Mouse (Mus musculus) hindbrain, postnatal 0 days (tissue): ENCODE data around the gene Rgl2. TPM values are rescaled to one million over a fixed set of nuclear protein-coding genes. Genes with fewer than 3 reads are reported as not detected.

Experiments used
- ATAC-seq: fragments of 200-750 bp; cut with Nextera tagmentation; 2 replicates; pipeline ENCODE4 v1.8.0; 2017; ENCODE audit warnings: mild to moderate bottlenecking, moderate TSS enrichment, moderate library complexity
- DNase-seq: peaks from one replicate; pipeline ENCODE4 v3.0.0-alpha.2; 2015; ENCODE audit warnings: low spot score
- H3K27ac ChIP-seq: fragments of 300-500 bp; sonication (generic); 2 replicates; pipeline ENCODE4 v1.5.1; 2014; ENCODE audit warnings: mild to moderate bottlenecking
- H3K27me3 ChIP-seq: fragments of 300-500 bp; sonication (generic); 2 replicates; pipeline ENCODE4 v1.6.1; 2014; ENCODE audit warnings: low read length, mixed read lengths; ENCODE audit not compliant: insufficient read depth
- H3K36me3 ChIP-seq: fragments of 300-500 bp; sonication (generic); 2 replicates; pipeline ENCODE4 v1.6.1; 2014; ENCODE audit warnings: low read length, mixed read lengths; ENCODE audit not compliant: insufficient read depth
- H3K4me1 ChIP-seq: fragments of 300-500 bp; sonication (generic); 2 replicates; pipeline ENCODE4 v1.6.1; 2014; ENCODE audit warnings: antibody characterized with exemption, low read length, mixed read lengths; ENCODE audit not compliant: insufficient read depth
- H3K4me2 ChIP-seq: fragments of 300-500 bp; sonication (generic); 2 replicates; pipeline ENCODE4 v1.6.1; 2014; ENCODE audit warnings: low read depth, mild to moderate bottlenecking, low read length, moderate library complexity, mixed read lengths
- H3K4me3 ChIP-seq: fragments of 300-500 bp; sonication (generic); 2 replicates; pipeline ENCODE4 v1.5.1; 2014; ENCODE audit warnings: low read length
- H3K9ac ChIP-seq: fragments of 300-500 bp; sonication (generic); replicated peaks from 2 replicates; pipeline ENCODE4 v1.6.1; 2014; ENCODE audit warnings: mild to moderate bottlenecking, low read length, moderate library complexity, mixed read lengths
- H3K9me3 ChIP-seq: fragments of 300-500 bp; sonication (generic); 2 replicates; pipeline ENCODE4 v1.6.1; 2016; ENCODE audit warnings: low read length, mixed read lengths
- CTCF ChIP-seq: IDR thresholded peaks from 2 replicates; pipeline ENCODE4 v1.5.1; 2016; ENCODE audit warnings: antibody characterized with exemption, control low read depth, low read depth
- WGBS: fragments of 180-500 bp; shearing (Covaris S2); extraction: QIAGEN DNeasy Blood & Tissue Kit; methylation state at CpG from one replicate; pipeline ENCODE4 v1.1.7; 2014; 5-methylcytosine and 5-hydroxymethylcytosine counted together
- polyA plus RNA-seq: library from polyadenylated mRNA; unstranded; fragments of >200 nt; fragmentation: Nextera tagmentation; extraction: Ambion mirVana; gene quantifications from 2 replicates; pipeline ENCODE4 v1.2.1, GENCODE M21; 2015
- total RNA-seq: library from RNA; depleted of rRNA; stranded (reverse); fragments of >200 nt; gene quantifications from 2 replicates; pipeline ENCODE4 v1.2.3, GENCODE M21; 2014

The Rgl2 gene
- total and polyA plus RNA-seq, 2 experiments from 2014 or later: 36.1 to 116 TPM

DNA sequence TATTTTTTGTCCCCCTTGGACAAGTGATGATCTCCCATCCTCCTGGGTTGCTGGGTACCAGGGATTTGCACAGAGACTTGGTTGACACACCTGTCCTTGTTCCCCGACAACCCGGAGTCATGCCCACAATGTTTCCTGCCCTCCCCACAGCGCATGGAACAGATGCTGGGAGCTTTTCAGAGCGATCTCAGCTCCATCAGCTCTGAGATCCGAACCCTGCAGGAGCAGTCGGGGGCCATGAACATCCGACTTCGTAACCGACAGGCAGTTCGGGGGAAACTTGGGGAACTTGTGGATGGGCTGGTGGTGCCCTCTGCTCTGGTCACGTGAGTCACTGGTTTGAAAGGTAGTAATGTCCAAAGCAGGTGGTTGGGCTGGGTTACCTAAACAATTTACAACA lies 29.1 kb downstream of the Rgl2 start:
- 94% methylated on average over 11 of the region's 11 CpGs for WGBS
- H3K4me1 ChIP-seq: peaks cover 11% of the 10 kb centered on the region
- no peak overlapping the region for H3K4me3 ChIP-seq
- ATAC-seq: no peak
- no peaks in the 10 kb centered on the region for H3K9me3 ChIP-seq
- no peak for TF ChIP-seq CTCF
- H3K27ac ChIP-seq: no peak overlapping the region
- no peaks in the 10 kb centered on the region for H3K27me3 ChIP-seq
- DNase-seq: no peak
- no peak overlapping the region for H3K9ac ChIP-seq
- H3K36me3 ChIP-seq: peaks cover 42% of the 10 kb centered on the region
- H3K4me2 ChIP-seq: no peak overlapping the region

GRCm38 (mm10) chr17:33959135-33959534 lies 29.8 kb downstream of the Rgl2 start:
- Histone ChIP-seq H3K9ac (no peak overlapping the region), H3K36me3 (peaks cover 43% of the 10 kb centered on the region), H3K4me3 (no peak overlapping the region), H3K4me1 (peaks cover 9% of the 10 kb centered on the region), H3K27me3 (no peaks in the 10 kb centered on the region), H3K27ac (no peak overlapping the region), H3K9me3 (no peaks in the 10 kb centered on the region), H3K4me2 (no peak overlapping the region)
- WGBS: 96% methylated on average over 13 of the region's 13 CpGs
- no peak for ATAC-seq
- TF ChIP-seq CTCF: no peak
- DNase-seq: no peak

DNA sequence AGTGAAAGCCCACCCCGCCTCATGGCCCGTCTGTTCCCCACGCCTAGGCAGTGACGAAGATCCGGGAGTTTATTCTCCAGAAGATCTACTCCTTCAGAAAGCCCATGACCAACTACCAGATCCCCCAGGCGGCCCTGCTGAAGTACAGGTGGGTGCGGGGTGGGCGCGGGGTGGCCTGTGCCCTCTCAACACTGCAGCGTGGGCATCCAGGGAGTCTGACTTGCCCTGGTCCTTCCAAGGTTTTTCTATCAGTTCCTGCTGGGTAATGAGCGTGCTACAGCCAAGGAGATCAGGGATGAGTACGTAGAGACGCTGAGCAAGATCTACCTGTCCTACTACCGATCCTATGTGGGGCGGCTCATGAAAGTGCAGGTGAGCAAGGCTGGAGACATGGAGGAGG lies 30.6 kb downstream of the Rgl2 start:
- Histone ChIP-seq H3K4me2 (no peak overlapping the region), H3K27ac (no peak overlapping the region), H3K4me3 (no peak overlapping the region), H3K4me1 (peaks cover 5% of the 10 kb centered on the region), H3K27me3 (no peaks in the 10 kb centered on the region), H3K36me3 (peaks cover 44% of the 10 kb centered on the region), H3K9ac (no peak overlapping the region), H3K9me3 (no peaks in the 10 kb centered on the region)
- DNase-seq (no peak), ATAC-seq (no peak)
- 93% methylated on average over 15 of the region's 15 CpGs for WGBS
- TF ChIP-seq CTCF: no peak

- H3K4me3 ChIP-seq: no peak overlapping the region
- H3K27ac ChIP-seq: no peak overlapping the region
- H3K9me3 ChIP-seq: no peaks in the 10 kb centered on the region
- no peak for TF ChIP-seq CTCF
- ATAC-seq (no peak), DNase-seq (no peak)
- peaks cover 61% of the 10 kb centered on the region for H3K36me3 ChIP-seq
- no peaks in the 10 kb centered on the region for H3K4me1 ChIP-seq
- 94% methylated on average over 7 of the region's 7 CpGs for WGBS
- H3K27me3 ChIP-seq: no peaks in the 10 kb centered on the region
- H3K4me2 ChIP-seq: no peak overlapping the region
- H3K9ac ChIP-seq: no peak overlapping the region
Observed at GRCm38 (mm10) chr17:33962876-33963275, 33.5 kb downstream of the Rgl2 start.

DNA sequence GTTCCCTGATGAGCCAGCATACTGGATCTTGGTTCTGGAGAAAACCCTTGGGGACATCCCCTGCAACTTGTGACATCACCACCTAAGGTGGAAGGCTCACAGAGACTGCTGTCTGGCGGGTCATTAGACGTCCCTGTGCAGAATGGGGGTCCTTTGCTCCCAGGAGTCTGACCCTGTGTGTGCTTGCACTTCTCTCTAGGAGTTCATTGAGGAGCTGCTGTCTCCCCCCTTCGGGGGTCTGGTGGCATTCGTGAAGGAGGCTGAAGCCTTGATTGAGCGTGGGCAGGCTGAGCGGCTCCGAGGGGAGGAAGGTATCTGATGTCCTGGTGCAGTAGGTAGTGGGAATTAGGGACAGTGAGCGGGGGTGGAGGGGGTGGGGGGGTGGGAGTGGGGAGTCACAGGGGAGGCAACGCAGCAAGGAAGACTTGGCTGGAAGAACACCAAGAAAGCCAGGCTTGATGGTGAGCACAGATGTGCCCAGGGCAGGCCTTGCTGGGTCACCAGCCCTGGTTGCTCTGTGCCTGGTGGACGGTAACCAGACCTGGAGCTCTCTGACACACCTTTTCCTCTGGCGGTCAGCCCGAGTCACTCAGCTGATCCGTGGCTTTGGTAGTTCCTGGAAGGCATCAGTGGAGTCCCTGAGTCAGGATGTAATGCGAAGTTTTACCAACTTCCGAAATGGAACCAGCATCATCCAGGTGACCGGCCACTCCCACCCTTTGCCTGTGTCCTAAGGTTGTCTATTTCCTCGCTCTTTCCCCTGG lies 35.9 kb downstream of the Rgl2 start:
- Histone ChIP-seq H3K4me2 (no peak overlapping the region), H3K4me1 (no peaks in the 10 kb centered on the region), H3K27me3 (no peaks in the 10 kb centered on the region), H3K9ac (no peak overlapping the region), H3K4me3 (no peak overlapping the region), H3K27ac (no peak overlapping the region), H3K36me3 (peaks cover 40% of the 10 kb centered on the region), H3K9me3 (no peaks in the 10 kb centered on the region)
- 92% methylated on average over 17 of the region's 17 CpGs for WGBS
- DNase-seq (no peak), ATAC-seq (no peak)
- no peak for TF ChIP-seq CTCF

- WGBS: 91% methylated on average over 16 of the region's 16 CpGs
- no peak overlapping the region for H3K4me2 ChIP-seq
- no peak overlapping the region for H3K4me3 ChIP-seq
- no peak overlapping the region for H3K27ac ChIP-seq
- DNase-seq (no peak), ATAC-seq (no peak)
- no peak for TF ChIP-seq CTCF
- H3K9ac ChIP-seq: no peak overlapping the region
- H3K27me3 ChIP-seq: no peaks in the 10 kb centered on the region
- peaks cover 39% of the 10 kb centered on the region for H3K36me3 ChIP-seq
- no peaks in the 10 kb centered on the region for H3K4me1 ChIP-seq
- H3K9me3 ChIP-seq: no peaks in the 10 kb centered on the region
Observed at GRCm38 (mm10) chr17:33965846-33966550, 36.7 kb downstream of the Rgl2 start.

DNA sequence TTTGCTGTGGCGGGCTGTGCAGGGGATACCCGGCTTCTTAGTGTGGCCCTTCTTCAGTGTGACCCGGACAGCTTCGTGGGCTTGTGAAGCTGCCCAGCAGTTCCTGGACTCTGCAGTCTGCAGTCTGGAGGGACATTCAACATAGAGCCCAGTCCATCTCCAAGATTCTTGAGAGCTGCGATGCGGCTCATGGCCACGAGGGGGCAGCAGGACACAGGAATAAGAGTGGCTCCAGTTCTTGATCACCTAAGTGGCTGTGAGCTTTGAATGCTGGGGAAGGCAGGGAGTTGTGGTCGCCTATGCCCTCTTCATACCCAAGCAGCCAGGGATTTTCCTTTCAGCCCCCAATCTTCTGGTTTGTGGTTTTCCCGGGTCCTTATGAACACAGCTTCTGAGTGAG lies 39.1 kb downstream of the Rgl2 start:
- peak; percentile 95 for TF ChIP-seq CTCF
- H3K4me1 ChIP-seq: no peaks in the 10 kb centered on the region
- no peak overlapping the region for H3K27ac ChIP-seq
- 4% methylated on average over 9 of the region's 9 CpGs for WGBS
- H3K27me3 ChIP-seq: no peaks in the 10 kb centered on the region
- peaks cover 20% of the 10 kb centered on the region; the same call in 1 of the 2 replicates for H3K36me3 ChIP-seq
- H3K9ac ChIP-seq: no peak overlapping the region
- no peak overlapping the region for H3K4me2 ChIP-seq
- H3K9me3 ChIP-seq: no peaks in the 10 kb centered on the region
- no peak overlapping the region for H3K4me3 ChIP-seq
- ATAC-seq: peak; percentile 85
- peak; percentile 89 for DNase-seq
